Mouse (Mus musculus) spleen, postnatal 4 days (tissue): ENCODE measurements at regions not wholly inside any gene's neighbourhood (a gene's known extent, or its start where the extent isn't known, plus 50 kb on each side); places are given as distances from the start of the nearest gene placed in this dataset.

Source experiments
- DNase-seq, 2 experiments: peaks; one replicate each; pipeline ENCODE4 v3.0.0; 2022; ENCODE audit warnings: low spot score in 2 of 2

GRCm38 (mm10) chr12:16190706-16191105 lies 374.0 kb upstream of the Trib2 start:
- DNase-seq, result no peak

DNA sequence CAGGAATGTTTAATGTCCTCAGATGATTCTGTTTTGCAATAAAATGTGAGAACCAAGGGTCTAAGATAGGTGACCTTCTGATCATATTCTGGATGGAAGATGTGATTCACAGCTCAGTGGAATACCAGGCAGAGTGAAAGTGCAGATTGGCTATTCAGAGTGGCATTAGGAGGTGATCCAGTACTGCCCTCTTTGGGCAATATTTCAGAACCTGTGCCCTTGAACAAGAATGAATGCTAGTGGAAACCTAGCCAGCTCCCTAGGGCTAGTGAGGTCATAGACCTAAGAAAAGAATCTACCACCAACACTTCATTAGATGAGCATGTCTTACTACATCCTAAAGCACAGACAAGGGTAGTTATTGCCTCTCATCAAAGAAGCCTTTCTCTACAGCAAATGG lies 372.7 kb upstream of the Trib2 start:
- no peak for DNase-seq

DNA sequence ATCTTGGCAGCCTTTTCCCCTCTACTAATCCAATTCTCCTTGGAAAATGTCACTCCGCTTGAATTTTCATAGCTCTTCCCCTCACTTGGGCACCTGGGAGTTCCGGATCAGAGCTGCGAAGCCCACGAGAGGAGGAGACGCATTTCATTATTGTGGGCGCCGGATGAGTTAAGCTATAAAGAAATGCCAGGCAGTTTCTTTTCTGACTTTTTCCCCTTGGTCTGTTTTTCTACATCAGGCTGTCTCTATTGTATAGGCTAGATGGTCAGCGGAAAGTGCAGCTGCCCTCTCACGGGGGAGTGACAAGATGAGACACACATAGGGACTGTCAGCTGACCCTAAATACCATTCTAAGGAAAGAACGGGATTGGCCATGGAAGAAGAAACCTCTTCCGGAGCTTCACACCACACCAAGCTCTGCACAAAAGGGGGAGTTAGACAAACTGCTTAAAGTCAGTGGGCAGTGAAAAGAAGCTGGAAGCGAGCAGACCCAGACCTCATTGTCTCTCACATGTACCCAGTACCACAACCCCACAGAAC lies 369.3 kb upstream of the Trib2 start:
- DNase-seq, result no peak

- peak; percentile 42 to 68 for DNase-seq
Measured at GRCm38 (mm10) chr12:16185431-16185923, 368.8 kb upstream of the Trib2 start.

DNA sequence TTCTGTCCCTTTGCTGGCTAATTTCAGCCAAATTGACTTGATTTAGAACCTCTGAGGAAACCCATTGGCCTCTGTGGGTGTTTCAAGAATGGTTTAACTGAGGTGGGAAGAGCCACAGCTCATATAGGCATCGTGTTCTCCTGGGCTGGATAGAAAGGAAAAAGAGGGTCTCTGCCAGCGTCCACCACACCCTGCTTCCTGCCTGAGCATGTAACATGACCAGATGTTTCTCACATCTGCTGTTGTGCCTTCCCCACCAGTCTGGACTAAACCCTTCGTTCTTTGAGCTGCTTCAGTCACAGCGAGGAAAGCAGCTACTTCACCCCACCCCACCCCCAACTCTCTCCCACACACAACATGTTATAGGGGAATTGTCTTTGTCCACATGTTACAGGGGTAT lies 366.3 kb upstream of the Trib2 start:
- DNase-seq, result no peak

DNA sequence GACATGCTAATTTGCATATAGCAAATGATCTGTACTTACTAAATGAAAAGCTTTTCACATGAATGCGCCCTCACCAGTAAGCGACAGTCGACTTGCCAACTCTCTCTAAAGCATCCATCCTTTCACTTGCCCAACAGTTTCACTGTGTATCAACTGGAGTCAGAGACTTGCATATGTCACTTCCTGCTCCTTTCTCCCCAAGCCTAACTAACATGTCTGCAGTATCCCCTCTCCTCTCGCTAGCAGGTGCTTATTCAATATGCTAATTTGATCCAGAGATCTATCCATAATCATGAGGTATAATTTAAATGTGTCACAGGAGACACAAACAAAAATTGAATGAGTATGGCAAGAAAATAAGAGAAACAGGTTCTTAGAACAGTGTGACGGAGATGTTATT lies 364.9 kb upstream of the Trib2 start:
- DNase-seq, result no peak

DNA sequence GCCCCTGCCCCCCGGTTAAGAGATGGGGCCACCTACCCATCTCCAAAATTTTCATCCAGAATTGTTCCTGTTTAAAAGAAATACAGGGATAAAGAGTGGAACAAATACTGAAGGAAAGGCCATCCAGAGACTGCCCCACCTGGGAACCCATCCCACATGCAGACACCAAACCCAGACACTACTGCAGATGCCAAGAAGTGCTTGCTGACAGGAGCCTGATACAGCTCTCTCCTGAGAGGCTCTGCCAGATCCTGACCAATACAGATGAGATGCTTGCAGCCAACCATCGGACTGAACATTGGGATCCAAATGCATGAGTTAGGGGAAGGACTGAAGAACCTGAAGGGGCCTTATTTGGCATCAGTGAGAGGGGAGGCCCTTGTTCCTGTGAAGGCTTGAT lies 363.2 kb upstream of the Trib2 start:
- DNase-seq, result no peak

GRCm38 (mm10) chr12:16176326-16176725 lies 359.6 kb upstream of the Trib2 start:
- DNase-seq, result no peak

DNA sequence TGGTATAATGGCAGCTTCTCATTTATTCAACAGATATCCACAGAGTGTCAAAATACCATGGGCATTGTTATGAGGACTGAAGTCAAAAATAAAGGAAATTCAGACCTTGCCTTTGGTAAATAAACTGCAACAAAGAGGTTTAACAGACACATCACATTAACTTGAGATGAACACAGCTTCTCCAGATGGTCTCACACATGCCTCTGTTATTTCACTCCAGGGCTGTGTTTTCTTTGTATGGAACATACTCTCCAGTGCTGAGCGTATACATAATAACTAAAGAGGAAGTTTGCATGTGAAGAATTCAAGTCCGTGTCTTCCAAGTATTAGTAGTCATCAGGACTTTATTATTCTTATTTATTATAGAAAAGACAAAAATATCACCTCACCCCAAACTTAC lies 355.5 kb upstream of the Trib2 start:
- DNase-seq, result no peak

DNA sequence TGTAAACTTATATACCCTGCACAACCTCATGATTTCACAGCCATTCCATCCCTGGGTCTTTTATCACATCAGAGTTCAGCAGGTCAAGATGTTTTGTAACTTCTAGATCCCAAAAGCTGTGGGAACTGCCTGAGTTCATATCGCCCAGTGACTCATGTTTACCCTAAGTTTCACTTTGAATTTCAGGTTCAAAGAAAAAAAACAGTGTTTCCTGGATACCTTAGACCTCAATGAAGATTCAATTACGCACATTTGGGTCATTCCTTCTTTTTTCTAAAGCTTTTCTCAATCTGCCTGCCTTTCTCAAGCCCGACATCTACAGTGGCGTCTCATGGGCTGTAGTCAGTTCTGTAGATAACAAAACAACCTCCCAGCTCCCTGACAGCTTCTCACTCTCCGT lies 354.9 kb upstream of the Trib2 start:
- DNase-seq, result no peak

DNA sequence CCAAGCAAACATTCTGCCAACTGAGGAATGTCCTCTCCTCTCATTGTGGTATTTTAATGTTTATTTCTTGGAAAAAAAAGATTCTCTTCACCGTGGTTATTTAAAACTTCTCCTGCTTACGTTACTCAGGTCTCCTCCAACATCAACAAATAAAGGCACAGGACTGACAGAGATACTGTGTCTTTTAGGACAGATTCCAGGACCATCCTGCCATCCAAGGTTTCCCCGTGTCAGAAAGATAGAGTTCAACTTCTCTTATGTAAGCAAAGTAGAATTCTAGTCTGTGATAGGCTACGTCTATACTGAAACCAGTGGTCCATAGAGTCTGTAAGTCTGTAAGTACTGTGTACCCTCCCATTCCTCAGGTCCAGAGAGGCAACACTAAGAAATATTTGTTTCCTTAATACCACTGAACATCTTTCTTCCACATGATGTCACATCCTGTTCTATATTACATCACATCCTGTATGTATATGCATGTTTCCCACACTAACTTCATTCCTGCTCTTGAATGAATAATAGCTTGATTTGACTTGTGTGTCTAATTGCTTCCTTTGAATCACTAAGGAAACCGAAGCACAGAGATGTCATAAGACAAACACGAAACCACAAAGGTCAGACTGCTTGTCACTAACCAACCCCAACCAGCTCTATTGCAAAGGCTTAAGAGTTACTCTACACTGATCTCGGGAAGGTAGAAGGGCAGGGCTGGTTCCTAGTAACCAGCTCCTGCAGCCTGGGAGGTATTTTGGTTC lies 353.2 kb upstream of the Trib2 start:
- no peak for DNase-seq

DNA sequence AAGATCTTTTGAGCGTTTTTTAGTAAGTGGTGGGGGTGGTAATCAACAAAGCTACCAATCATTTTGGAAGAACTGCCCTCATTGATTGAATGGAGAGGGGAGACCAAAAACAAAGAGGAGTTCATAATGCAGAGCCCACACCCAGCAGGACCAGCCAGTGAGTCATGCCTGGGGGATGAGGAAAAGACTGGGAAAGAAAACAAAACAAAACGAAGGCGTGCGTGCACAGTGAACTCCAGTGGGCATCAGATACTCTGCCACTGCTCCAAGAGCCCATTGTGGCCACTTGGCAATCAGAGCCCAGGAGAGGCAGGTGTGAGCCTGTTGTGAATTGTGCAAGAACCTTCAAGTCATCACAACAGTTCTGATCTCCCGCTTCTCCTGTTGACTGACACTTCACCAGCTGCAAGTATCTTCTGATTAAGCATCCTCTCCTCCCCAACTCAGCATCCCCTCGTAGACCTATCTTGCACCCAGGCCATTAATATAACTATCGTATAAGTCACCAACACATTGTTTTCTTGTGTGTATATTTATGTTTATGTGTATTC lies 351.1 kb upstream of the Trib2 start:
- no peak for DNase-seq

DNA sequence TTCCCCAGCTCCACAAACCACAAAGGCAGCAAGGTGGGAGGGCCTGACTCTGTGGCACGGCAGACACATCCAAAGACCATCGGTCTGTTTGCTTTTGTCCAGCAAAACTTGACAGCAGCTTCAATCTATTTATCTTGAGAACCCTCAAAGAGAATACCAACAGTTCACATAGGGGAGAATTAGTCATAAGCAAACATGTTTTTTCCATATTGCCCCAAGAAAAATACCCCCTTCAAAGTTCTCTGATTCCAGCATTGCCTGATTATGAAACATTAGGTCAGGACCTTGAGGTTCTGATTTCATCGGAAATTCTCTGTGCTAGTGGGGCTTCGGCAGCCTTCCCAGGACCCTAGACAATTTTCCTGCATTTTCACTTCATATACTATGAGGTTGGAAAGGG lies 348.4 kb upstream of the Trib2 start:
- DNase-seq, result no peak

GRCm38 (mm10) chr12:16161947-16162346 lies 345.2 kb upstream of the Trib2 start:
- DNase-seq, result no peak

- DNase-seq, result no peak
Measured at GRCm38 (mm10) chr12:16157896-16158295, 341.2 kb upstream of the Trib2 start.

GRCm38 (mm10) chr12:16155791-16156558 lies 339.3 kb upstream of the Trib2 start:
- no peak for DNase-seq

GRCm38 (mm10) chr12:16154256-16154655 lies 337.5 kb upstream of the Trib2 start:
- DNase-seq, result no peak

- DNase-seq, result no peak
Measured at GRCm38 (mm10) chr12:16152108-16152507, 335.4 kb upstream of the Trib2 start.

- no peak for DNase-seq
Measured at GRCm38 (mm10) chr12:16151170-16151702, 334.5 kb upstream of the Trib2 start.

- no peak for DNase-seq
Measured at GRCm38 (mm10) chr12:16146919-16147318, 330.2 kb upstream of the Trib2 start.

DNA sequence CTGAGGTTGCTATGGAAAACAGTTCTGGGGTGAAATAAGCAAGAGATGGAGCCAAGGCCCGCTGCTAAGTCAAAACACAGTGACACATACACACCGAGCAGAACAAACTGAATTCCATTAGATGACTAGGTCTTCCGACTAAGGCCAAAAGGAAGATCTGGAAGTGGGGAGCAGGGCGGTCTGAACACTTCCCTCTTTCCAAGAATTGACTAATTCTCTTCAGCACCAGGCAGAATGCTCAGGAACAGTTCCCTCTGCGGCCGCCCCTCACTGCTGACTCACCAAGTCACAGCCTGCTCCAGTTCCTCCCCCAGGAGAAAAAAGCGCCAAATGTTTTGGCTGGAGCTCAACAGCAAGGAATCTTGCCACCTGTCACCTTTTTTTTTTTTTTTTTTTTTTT lies 328.9 kb upstream of the Trib2 start:
- no peak for DNase-seq

GRCm38 (mm10) chr12:16141193-16141592 lies 324.5 kb upstream of the Trib2 start:
- no peak for DNase-seq
